Mouse (Mus musculus) forebrain, embryonic 10.5 days (tissue): ENCODE data around the gene Sprr2a3. TPM values are rescaled to one million over a fixed set of nuclear protein-coding genes. Genes with fewer than 3 reads are reported as not detected.
"Not testable (repeated sequence)": the region's sequence is repeated elsewhere in the genome, so short reads cannot be mapped to it uniquely, and the experiment has no call there.

Experiments used
- DNase-seq: peaks from one replicate; pipeline ENCODE4 v3.0.0-alpha.2; 2017; ENCODE audit warnings: low spot score; ENCODE audit errors: extremely low spot score
- H3K27ac ChIP-seq: fragments of 300-500 bp; sonication (generic); 2 replicates; pipeline ENCODE4 v1.5.1; 2016; ENCODE audit warnings: mild to moderate bottlenecking
- H3K27me3 ChIP-seq: fragments of 300-500 bp; sonication (generic); 2 replicates; pipeline ENCODE4 v1.6.1; 2016; ENCODE audit warnings: mild to moderate bottlenecking; ENCODE audit not compliant: poor library complexity, severe bottlenecking
- H3K36me3 ChIP-seq: fragments of 300-500 bp; sonication (generic); replicated peaks from 2 replicates; pipeline ENCODE4 v1.6.1; 2016; ENCODE audit warnings: mild to moderate bottlenecking, moderate library complexity
- H3K4me1 ChIP-seq: fragments of 300-500 bp; sonication (generic); 2 replicates; pipeline ENCODE4 v1.6.1; 2016
- H3K4me3 ChIP-seq: fragments of 300-500 bp; sonication (generic); 2 replicates; pipeline ENCODE4 v1.5.1; 2016; ENCODE audit warnings: mild to moderate bottlenecking, moderate library complexity
- H3K9me3 ChIP-seq: fragments of 300-500 bp; sonication (generic); 2 replicates; pipeline ENCODE4 v1.6.1; 2016; ENCODE audit warnings: mild to moderate bottlenecking, moderate library complexity
- WGBS: fragments of 180-500 bp; shearing (Covaris S2); methylation state at CpG from one replicate; pipeline ENCODE4 v1.1.7; 2016; 5-methylcytosine and 5-hydroxymethylcytosine counted together
- polyA plus RNA-seq: library from polyadenylated mRNA; unstranded; fragments of >200 nt; fragmentation: Nextera tagmentation; extraction: Ambion mirVana; gene quantifications from 2 replicates; pipeline ENCODE4 v1.2.1, GENCODE M21; 2016

The Sprr2a3 gene
- polyA plus RNA-seq = not detected in 2 replicates

DNA sequence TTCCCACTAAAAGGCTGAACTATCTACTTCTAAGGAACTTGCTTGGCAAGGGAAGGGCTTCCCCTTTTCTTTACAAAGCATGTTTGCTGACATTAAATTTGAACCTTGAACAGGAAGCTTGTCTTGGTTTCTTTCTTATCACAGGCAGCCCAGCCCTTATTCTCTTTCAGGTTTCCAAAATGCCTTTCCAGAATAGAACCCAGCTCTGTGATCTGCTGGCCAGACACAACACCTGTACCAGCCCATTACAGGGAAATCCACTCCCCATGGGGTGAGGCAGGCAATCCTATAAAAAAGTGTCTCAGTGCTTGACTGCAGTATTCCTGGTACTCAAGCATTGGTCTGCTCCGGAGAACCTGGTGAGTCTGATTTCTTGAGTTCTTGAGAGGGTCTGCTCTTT, at the start of gene Sprr2a3:
Gene Sprr2a3 (plus strand): TSS at position 317 of the 400 bp plus-strand sequence.
- not testable (repeated sequence) for H3K27me3 ChIP-seq, H3K27ac ChIP-seq, H3K4me3 ChIP-seq, DNase-seq, H3K9me3 ChIP-seq, H3K4me1 ChIP-seq, H3K36me3 ChIP-seq
- 90% methylated on average over 1 of the region's 1 CpGs for WGBS

DNA sequence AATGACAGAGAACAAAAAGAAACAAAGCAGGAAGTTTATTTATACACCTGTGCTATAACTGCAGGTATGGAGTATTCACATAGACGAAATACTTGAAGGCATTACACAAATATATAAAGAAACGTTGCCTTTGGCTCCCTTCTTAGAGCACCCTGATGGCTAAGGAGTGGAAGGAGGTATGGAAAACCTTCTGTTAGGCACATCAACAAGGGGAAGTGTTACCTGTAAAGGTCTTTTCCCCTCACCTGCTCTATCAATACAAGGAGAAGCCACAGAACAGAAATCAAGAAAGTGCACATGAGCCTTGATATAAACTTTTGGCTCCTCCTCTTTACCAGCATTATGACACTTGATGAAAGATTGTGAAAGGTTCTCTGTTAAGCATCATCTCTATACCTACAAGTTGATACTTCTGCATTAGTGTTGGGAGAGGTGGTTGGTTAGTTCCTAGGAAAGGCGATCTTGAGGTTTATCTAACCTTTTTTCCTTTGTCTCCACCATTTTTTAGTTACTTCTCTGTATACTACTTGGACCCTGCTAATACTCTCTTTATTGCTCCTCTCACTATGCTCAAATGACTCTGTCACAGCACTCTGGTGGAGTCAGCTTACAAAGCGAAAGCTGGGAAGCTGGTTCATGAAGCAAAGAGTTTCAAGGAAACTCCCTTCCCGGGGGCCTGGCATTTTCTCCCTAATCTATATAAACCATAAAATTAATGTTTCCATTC, 48.6 kb upstream of the Sprr2a3 start:
- H3K27ac ChIP-seq = not testable (repeated sequence)
- no CpG with 5 or more reads among the region's 5 CpGs for WGBS

DNA sequence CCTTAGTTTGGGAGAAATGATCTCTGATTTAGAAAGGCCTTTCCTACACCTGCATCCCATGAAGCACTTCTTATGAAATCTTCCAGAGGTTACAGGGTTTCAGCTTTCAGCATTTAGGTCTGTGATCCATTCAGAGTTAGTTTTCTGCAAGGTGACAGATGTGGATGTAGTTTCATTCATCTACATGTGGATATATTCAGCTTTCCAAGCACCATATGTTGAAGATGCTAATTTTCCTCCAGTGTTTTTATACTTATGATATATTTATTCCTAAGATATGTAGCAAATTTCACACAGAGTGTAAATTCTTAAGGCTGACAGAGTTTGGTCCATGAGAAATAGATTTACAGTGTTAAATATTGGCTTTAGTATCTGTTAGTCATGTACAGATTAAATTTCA, 46.5 kb upstream of the Sprr2a3 start:
- H3K27ac ChIP-seq, H3K4me1 ChIP-seq, DNase-seq, H3K4me3 ChIP-seq, H3K9me3 ChIP-seq, H3K36me3 ChIP-seq, H3K27me3 ChIP-seq: not testable (repeated sequence)

More for the DNA sequence above, 48.6 kb upstream of the Sprr2a3 start:
- not testable (repeated sequence) for H3K27me3 ChIP-seq, H3K36me3 ChIP-seq, H3K9me3 ChIP-seq, H3K4me1 ChIP-seq, H3K4me3 ChIP-seq, DNase-seq

DNA sequence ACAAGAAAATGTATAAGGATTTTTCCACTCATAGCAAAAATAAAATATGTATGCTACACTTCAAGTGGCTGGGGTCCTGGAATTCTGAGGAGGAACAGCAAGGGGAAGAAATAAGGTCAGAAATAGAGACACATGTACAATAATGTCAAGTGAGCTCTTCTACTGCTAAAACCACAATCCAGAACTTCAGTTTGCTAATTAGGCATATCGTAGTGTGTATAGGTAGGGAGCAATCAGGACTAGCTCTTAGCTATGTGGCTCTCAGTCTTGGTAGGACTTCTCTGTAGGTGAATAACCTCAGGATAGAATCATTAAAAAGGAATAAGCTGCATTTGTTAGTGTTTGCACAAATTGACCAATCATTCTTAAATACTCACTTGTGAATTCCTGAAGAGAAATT, 46.0 kb upstream of the Sprr2a3 start:
- not testable (repeated sequence) for H3K9me3 ChIP-seq, H3K36me3 ChIP-seq, DNase-seq, H3K4me3 ChIP-seq, H3K4me1 ChIP-seq, H3K27ac ChIP-seq, H3K27me3 ChIP-seq
- WGBS = no CpG with 5 or more reads among the region's 1 CpGs

DNA sequence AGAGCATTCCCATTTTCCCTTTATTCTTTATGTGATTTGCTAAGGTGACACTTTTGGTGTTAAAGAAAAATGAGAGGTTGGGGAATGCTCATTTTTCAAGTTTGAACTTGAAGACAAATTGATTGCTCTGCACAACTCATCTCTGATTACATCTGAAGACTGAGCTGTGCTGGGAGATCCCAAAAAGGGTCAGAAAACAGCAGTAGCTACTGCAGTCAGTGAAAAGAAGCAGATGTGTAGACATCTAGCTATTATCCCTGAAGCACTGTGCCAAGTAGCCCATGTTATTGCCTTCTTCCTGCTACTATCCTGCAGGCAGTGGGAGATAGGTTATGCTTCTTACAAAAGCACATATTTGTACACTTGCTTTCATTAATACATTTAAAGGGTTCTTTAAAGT, 40.4 kb upstream of the Sprr2a3 start:
- not testable (repeated sequence) for H3K4me3 ChIP-seq, H3K9me3 ChIP-seq, H3K36me3 ChIP-seq, H3K27me3 ChIP-seq, DNase-seq, H3K27ac ChIP-seq, H3K4me1 ChIP-seq

DNA sequence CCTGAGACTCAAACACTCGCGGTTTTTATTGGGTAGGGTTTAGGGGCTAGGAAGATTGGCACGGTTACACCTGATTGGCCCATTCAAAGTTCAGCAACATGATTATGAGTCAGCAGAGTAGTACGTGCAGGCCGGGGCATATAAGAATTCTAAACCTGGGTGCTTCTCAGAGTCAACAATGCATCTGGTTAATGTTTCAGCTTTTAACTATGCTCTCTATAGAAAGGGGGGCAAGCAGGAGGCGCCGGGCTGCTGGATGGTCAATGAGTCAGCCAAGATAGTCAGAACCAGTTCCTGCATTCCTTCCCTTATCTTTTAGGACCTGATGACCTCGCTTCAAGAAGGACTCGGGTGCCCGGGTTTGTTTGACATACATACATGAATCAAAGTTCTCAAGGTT, 39.0 kb upstream of the Sprr2a3 start:
- not testable (repeated sequence) for H3K27me3 ChIP-seq, H3K36me3 ChIP-seq, H3K4me3 ChIP-seq, H3K27ac ChIP-seq, H3K9me3 ChIP-seq, H3K4me1 ChIP-seq, DNase-seq
- no CpG with 5 or more reads among the region's 10 CpGs for WGBS

DNA sequence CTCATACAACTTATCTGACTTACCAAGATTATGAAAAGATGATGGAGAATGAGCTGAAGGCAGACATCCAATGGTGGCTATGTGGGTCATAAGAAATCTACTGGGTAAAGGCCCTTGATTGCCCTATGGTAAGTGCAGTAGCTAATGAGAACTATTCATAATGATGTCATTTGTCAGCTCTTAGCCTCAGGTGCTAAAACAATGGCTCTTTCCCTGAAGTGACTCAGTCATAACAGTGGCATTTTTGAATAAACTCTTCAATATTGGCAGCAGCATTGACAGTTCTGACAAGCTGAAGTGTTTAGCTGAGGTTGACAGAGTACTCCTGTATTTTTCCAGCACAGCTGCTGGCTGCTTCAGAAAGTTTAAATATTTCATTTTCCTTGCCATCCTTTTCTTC, 36.7 kb upstream of the Sprr2a3 start:
- not testable (repeated sequence) for H3K27ac ChIP-seq, H3K9me3 ChIP-seq, H3K4me3 ChIP-seq, H3K36me3 ChIP-seq, H3K27me3 ChIP-seq, DNase-seq, H3K4me1 ChIP-seq

DNA sequence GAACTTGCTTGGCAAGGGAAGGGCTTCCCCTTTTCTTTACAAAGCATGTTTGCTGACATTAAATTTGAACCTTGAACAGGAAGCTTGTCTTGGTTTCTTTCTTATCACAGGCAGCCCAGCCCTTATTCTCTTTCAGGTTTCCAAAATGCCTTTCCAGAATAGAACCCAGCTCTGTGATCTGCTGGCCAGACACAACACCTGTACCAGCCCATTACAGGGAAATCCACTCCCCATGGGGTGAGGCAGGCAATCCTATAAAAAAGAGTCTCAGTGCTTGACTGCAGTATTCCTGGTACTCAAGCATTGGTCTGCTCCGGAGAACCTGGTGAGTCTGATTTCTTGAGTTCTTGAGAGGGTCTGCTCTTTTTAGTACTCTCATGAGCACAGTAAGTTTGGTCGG, 34.8 kb upstream of the Sprr2a3 start:
- 87% methylated on average over 2 of the region's 2 CpGs for WGBS
- DNase-seq, H3K27ac ChIP-seq, H3K27me3 ChIP-seq, H3K4me3 ChIP-seq, H3K9me3 ChIP-seq, H3K4me1 ChIP-seq, H3K36me3 ChIP-seq: not testable (repeated sequence)

DNA sequence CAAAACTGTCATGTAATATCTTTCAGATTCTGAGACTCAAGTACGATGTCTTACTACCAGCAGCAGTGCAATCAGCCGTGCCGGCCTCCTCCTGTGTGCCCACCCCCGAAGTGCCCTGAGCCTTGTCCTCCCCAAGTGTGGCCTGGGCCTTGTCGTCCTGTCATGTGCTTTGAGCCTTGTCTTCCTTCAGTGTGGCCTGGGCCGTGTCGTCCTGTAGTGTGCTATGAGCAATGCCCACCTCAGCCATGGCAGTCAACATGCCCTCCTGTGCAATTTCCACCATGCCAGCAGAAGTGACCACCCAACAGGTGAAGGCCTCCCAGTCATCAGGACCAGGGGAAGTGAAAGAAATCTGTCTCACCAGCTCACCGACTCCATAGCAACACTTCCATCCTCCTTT, 31.4 kb upstream of the Sprr2a3 start:
- not testable (repeated sequence) for H3K9me3 ChIP-seq, H3K27ac ChIP-seq, H3K4me1 ChIP-seq, H3K4me3 ChIP-seq, H3K36me3 ChIP-seq, H3K27me3 ChIP-seq, DNase-seq
- WGBS = no CpG with 5 or more reads among the region's 8 CpGs

DNA sequence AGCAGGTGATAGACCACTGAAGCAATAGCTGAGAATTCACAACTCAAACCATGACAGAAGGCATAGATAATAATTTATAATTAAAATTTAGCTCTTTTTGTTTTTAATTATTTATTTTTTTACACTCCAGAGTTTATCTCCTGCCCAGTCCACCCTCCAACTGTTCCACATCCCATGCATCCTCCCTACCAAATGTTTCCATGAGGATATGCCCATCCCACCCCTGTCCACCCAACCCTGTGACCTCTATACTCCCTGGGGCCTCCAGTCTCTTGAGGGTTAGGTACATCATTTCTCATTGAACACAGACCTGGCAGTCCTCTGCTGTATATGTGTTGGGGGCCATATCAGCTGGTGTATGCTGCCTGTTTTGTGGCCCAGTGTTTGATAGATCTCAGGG, 26.7 kb upstream of the Sprr2a3 start:
- not testable (repeated sequence) for DNase-seq, H3K4me1 ChIP-seq, H3K4me3 ChIP-seq, H3K27me3 ChIP-seq, H3K27ac ChIP-seq, H3K36me3 ChIP-seq, H3K9me3 ChIP-seq

DNA sequence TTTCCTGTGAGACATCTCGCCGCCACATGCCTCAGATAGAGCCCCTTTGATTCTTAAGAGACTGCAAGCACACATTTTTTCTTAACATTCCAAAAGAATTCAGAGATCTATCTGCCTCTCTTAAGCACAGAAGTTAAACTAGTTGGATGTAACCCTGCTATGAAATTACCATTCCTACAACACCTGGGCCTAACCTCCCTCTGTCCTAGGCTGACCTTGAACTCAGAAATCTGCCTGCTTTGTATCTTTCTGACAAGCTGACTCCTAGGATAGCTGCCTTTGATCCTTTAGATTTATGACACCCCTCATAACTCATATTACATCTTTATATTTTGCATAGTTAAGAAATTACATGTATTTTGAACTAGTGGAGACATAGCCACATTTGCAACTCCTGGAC, 21.8 kb upstream of the Sprr2a3 start:
- no CpG with 5 or more reads among the region's 2 CpGs for WGBS
- H3K4me3 ChIP-seq, H3K9me3 ChIP-seq, H3K27me3 ChIP-seq, DNase-seq, H3K36me3 ChIP-seq, H3K4me1 ChIP-seq, H3K27ac ChIP-seq: not testable (repeated sequence)

DNA sequence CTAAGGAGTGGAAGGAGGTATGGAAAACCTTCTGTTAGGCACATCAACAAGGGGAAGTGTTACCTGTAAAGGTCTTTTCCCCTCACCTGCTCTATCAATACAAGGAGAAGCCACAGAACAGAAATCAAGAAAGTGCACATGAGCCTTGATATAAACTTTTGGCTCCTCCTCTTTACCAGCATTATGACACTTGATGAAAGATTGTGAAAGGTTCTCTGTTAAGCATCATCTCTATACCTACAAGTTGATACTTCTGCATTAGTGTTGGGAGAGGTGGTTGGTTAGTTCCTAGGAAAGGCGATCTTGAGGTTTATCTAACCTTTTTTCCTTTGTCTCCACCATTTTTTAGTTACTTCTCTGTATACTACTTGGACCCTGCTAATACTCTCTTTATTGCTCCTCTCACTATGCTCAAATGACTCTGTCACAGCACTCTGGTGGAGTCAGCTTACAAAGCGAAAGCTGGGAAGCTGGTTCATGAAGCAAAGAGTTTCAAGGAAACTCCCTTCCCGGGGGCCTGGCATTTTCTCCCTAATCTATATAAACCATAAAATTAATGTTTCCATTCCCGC, 13.7 kb upstream of the Sprr2a3 start:
- H3K4me1 ChIP-seq, H3K27me3 ChIP-seq, DNase-seq, H3K36me3 ChIP-seq, H3K4me3 ChIP-seq, H3K9me3 ChIP-seq, H3K27ac ChIP-seq: not testable (repeated sequence)
- WGBS = no CpG with 5 or more reads among the region's 4 CpGs

DNA sequence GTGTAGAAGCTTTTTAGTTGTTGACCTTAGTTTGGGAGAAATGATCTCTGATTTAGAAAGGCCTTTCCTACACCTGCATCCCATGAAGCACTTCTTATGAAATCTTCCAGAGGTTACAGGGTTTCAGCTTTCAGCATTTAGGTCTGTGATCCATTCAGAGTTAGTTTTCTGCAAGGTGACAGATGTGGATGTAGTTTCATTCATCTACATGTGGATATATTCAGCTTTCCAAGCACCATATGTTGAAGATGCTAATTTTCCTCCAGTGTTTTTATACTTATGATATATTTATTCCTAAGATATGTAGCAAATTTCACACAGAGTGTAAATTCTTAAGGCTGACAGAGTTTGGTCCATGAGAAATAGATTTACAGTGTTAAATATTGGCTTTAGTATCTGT, 11.7 kb upstream of the Sprr2a3 start:
- H3K9me3 ChIP-seq, H3K27ac ChIP-seq, H3K36me3 ChIP-seq, H3K27me3 ChIP-seq, H3K4me3 ChIP-seq, DNase-seq, H3K4me1 ChIP-seq: not testable (repeated sequence)

DNA sequence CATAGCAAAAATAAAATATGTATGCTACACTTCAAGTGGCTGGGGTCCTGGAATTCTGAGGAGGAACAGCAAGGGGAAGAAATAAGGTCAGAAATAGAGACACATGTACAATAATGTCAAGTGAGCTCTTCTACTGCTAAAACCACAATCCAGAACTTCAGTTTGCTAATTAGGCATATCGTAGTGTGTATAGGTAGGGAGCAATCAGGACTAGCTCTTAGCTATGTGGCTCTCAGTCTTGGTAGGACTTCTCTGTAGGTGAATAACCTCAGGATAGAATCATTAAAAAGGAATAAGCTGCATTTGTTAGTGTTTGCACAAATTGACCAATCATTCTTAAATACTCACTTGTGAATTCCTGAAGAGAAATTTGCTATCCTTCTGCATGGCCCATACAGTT, 11.2 kb upstream of the Sprr2a3 start:
- not testable (repeated sequence) for H3K27me3 ChIP-seq, H3K36me3 ChIP-seq, H3K4me1 ChIP-seq, H3K27ac ChIP-seq, H3K9me3 ChIP-seq, H3K4me3 ChIP-seq, DNase-seq
- WGBS = no CpG with 5 or more reads among the region's 1 CpGs
